Mouse (Mus musculus) small intestine, adult 2 months (tissue): ENCODE data around the gene Zfp36. TPM values are rescaled to one million over a fixed set of nuclear protein-coding genes. Genes with fewer than 3 reads are reported as not detected.

Source experiments
- H3K27ac ChIP-seq: fragments of 200-500 bp; 2 replicates; pipeline ENCODE4 v1.5.1; 2012; ENCODE audit warnings: low read depth, low read length, control low read depth, inconsistent platforms; ENCODE audit not compliant: insufficient read depth
- H3K27me3 ChIP-seq: fragments of 200-500 bp; 2 replicates; pipeline ENCODE4 v1.6.1; 2012; ENCODE audit warnings: mild to moderate bottlenecking, moderate library complexity, low read length, inconsistent platforms; ENCODE audit not compliant: control insufficient read depth, insufficient read depth
- H3K36me3 ChIP-seq: fragments of 200-500 bp; 2 replicates; pipeline ENCODE4 v1.6.1; 2012; ENCODE audit warnings: mild to moderate bottlenecking, low read length, control low read depth, inconsistent platforms; ENCODE audit not compliant: control insufficient read depth, insufficient read depth
- H3K4me1 ChIP-seq: fragments of 200-500 bp; 2 replicates; pipeline ENCODE4 v1.6.1; 2012; ENCODE audit warnings: low read length, inconsistent platforms, mixed read lengths; ENCODE audit not compliant: control insufficient read depth, insufficient read depth, insufficient read length
- H3K4me3 ChIP-seq: fragments of 200-500 bp; 2 replicates; pipeline ENCODE4 v1.5.1; 2012; ENCODE audit warnings: low read depth, mild to moderate bottlenecking, control low read depth, inconsistent platforms, low read length, moderate library complexity
- CTCF ChIP-seq: fragments of 200-500 bp; IDR thresholded peaks from 2 replicates; pipeline ENCODE4 v1.5.1; 2012; ENCODE audit warnings: low read depth, mild to moderate bottlenecking, control low read depth, inconsistent platforms, low read length, moderate library complexity, mixed read lengths; ENCODE audit not compliant: insufficient replicate concordance, insufficient read length; ENCODE audit errors: extremely low read depth
- POLR2A ChIP-seq: fragments of 200-500 bp; IDR thresholded peaks from 2 replicates; pipeline ENCODE4 v1.6.1; 2012; ENCODE audit warnings: low read depth, mild to moderate bottlenecking, control low read depth, inconsistent platforms, low read length, moderate library complexity
- WGBS: fragments of 180-500 bp; shearing (Covaris S2); methylation state at CpG from one replicate; pipeline ENCODE4 v1.1.7; 2018; 5-methylcytosine and 5-hydroxymethylcytosine counted together
- polyA plus RNA-seq: library from polyadenylated mRNA; depleted of rRNA; stranded (reverse); fragments of >200 nt; gene quantifications from 2 replicates; pipeline ENCODE4 v1.2.3, GENCODE M21; 2012

Gene Zfp36
- polyA plus RNA-seq, 1 experiment = 196 TPM

DNA sequence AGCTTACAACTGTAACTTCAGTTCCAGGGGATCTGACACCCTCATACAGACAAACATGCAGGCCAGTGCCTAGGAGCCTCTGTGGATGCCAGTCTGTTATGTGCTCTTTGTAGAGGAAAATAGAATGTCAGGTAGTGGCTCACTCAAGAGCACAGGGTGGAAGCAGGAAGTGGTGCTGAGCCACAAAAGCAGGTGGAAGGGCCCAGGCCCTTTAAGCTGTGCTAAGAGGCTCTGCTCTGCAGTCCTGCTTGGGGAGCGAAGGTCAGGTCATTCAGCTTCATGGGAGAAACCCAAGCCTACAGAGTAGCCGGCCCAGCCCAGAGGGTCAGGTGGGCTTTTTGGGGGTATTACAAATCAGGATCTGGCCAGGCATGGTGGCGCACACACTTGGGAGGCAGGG is 24.8 kb downstream of the Zfp36 start:
- Histone ChIP-seq H3K4me3 (no peak overlapping the region), H3K27ac (no peak overlapping the region), H3K36me3 (peaks cover 21% of the 10 kb centered on the region), H3K27me3 (no peaks in the 10 kb centered on the region), H3K4me1 (peaks cover 25% of the 10 kb centered on the region)
- WGBS = 71% methylated on average over 3 of the region's 3 CpGs
- TF ChIP-seq POLR2A = no peak
- TF ChIP-seq CTCF = no peak

DNA sequence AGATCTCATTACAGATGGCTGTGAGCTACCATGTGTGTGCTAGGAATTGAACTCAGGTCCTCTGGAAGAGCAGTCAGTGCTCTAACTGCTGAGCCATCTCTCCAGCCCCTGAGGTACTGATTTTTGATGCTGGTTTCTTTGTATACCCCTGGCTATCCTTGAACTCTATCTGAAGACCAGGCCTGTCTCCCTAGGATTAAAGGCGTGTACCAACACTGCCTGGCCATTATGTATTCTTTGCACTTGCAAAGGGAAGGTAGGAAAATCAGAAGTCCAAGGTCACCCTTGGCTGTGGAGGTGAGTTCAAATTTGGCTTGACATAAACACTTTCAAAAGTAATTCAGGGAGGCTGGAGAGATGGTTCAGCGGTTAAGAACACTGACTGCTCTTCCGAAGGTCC is 25.5 kb downstream of the Zfp36 start:
- Histone ChIP-seq H3K27me3 (no peaks in the 10 kb centered on the region), H3K36me3 (peaks cover 17% of the 10 kb centered on the region), H3K4me1 (peaks cover 24% of the 10 kb centered on the region), H3K27ac (no peak overlapping the region), H3K4me3 (no peak overlapping the region)
- WGBS = 96% methylated on average over 3 of the region's 3 CpGs
- TF ChIP-seq POLR2A (no peak), CTCF (no peak)

DNA sequence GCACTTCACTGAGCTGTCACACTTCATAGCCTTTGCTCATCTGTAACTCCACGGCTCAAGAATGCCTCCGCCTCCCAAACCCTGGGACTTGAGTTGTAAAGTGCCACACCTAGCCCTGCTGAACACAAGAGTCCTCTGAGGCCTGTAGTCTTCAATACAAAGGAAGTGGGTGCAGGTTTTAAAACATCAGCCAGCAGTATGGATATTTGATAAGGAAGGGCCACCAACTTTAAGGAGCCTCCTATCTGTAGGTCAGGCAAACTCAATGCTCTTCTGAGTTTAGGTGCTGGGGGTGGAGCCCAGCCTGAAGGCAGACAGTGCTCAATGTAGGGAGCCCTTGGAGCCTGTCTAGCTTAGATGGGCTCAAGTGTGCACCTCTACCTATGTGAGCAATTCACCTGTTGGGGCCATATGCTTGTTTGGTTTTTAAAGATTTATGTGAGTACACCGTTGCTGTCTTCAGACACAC is 25.9 kb downstream of the Zfp36 start:
- H3K27ac ChIP-seq = no peak overlapping the region

DNA sequence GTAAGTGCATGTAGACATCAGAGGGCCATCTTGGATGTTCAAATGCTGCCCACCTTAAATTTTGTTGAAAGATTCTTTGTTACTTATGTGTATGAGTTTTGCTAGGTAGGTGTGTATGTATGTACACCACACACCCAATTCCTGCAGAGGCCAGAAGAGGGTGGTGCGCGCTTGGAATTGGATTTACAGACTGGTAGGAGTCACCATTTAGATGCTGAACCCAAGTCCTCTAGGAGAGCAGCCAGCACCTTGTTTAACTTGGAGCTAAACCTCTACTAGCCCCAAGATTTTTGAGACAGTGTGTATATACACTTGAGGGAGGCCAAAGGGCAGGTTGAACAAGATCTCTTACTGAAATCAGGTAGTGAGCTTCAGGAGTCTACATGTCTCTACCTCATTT is 26.8 kb downstream of the Zfp36 start:
- Histone ChIP-seq H3K27ac (no peak overlapping the region), H3K4me1 (peaks cover 15% of the 10 kb centered on the region), H3K36me3 (peaks cover 17% of the 10 kb centered on the region), H3K4me3 (no peak overlapping the region), H3K27me3 (no peaks in the 10 kb centered on the region)
- TF ChIP-seq POLR2A (no peak), CTCF (no peak)
- WGBS = 79% methylated on average over 2 of the region's 2 CpGs

More for the DNA sequence above, 25.9 kb downstream of the Zfp36 start:
- H3K4me1 ChIP-seq = peaks cover 21% of the 10 kb centered on the region
- no peak overlapping the region for H3K4me3 ChIP-seq
- peaks cover 17% of the 10 kb centered on the region for H3K36me3 ChIP-seq
- TF ChIP-seq POLR2A (no peak), CTCF (no peak)
- H3K27me3 ChIP-seq = no peaks in the 10 kb centered on the region
- WGBS = 49% methylated on average over 3 of the region's 3 CpGs

DNA sequence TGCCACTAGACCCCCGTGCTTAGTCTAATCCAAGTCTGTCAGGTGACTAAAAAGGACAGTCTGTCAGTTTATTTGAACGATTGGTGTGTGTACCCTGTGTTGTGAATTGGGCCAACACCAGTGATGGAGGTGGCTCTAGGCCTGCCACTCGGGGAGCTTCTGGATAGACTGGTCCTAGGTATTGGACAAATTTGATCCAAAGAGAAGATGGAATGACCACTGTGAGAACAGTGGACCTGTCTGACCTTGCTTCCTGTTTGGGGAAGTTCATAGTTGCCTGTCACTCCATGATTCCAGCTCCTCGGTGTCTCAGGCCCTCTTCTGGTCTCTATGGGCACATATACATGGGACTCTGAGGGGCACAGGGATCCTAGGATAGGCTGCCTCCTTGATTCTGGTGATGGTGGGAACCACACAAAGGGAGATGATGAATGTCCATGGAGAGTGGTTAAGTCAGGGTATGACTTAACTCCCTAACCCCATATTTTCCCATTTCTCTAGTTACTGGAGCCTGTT is 28.3 kb downstream of the Zfp36 start:
- H3K4me1 ChIP-seq = peaks cover 7% of the 10 kb centered on the region; the same call in 1 of the 2 replicates
- TF ChIP-seq CTCF = no peak
- TF ChIP-seq POLR2A = no peak
- no peak overlapping the region for H3K27ac ChIP-seq
- peak overlapping the region; percentile 8; the same call in 1 of the 2 replicates for H3K4me3 ChIP-seq
- peaks cover 17% of the 10 kb centered on the region for H3K36me3 ChIP-seq
- WGBS = 11% methylated on average over 4 of the region's 4 CpGs
- H3K27me3 ChIP-seq = no peaks in the 10 kb centered on the region

DNA sequence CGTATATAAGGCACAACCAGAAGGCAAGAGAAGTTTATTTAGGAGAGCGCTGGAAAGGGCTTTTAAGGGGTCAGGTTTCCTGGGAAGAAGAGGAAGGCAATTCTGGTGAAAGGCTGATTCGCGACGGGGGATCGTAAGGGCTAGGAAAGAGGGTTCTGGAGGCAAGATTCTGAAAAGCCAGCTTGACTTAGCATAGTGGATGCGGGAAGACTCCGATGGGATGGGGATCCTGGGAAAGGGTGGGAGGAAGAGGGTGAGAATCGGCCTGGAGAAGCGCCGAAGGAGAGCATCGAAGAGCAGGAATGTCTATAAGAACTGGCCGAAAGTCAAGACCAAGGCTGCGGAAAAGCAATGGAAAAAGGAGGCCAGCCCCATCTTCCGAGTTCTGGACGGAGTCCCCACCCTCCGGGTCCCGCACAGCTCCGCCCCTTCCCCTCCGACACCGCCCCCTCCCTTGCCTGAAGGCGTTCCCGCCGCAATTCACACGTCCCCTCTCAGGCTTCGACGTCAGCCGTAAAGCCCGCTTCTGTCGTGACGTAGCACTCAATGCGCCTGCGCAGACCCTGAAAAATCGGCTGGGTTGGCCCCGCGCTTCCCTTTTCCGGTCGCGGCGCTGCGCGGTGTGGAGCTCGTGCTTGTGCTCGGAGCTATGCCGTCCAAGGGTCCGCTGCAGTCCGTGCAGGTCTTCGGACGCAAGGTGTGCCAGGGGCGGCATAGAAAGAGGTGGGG is 29.7 kb downstream of the Zfp36 start, which contains the start of gene Rps16:
TSS of gene Rps16 (plus strand) at position 498 of the 729 bp plus-strand sequence.
- H3K4me1 ChIP-seq = peaks cover 7% of the 10 kb centered on the region; the same call in 1 of the 2 replicates
- peak within 1 kb of the TSS; percentile 96 for H3K4me3 ChIP-seq
- H3K27ac ChIP-seq = peak within 1 kb of the TSS; percentile 83
- WGBS = 1% methylated on average over 50 of the region's 50 CpGs
- no peaks in the 10 kb centered on the region for H3K27me3 ChIP-seq
- TF ChIP-seq CTCF = no peak
- TF ChIP-seq POLR2A = no peak; the same call in 1 of the 2 replicates
- peaks cover 17% of the 10 kb centered on the region for H3K36me3 ChIP-seq

DNA sequence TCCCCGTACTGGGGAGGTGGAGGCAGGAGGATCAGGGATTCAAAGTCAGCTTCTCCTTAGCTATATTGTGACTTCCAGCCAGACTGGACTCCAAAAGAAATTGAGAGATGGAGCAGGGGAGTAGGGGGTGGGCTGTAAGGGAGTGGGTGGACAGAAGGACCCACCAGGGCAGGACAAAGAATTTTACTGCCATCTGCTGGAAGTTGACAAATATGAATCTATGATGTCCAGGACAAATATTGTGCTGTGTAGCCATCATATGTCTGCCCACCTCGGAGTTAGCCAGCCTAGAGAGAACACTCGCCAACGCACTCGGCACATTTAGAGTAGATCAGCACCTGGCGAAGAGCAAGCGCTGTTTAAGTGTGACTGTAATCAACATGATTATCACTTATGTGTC is 31.5 kb downstream of the Zfp36 start:
- Histone ChIP-seq H3K27ac (no peak overlapping the region), H3K36me3 (peaks cover 14% of the 10 kb centered on the region)

More for the DNA sequence above, 31.5 kb downstream of the Zfp36 start:
- WGBS = 80% methylated on average over 7 of the region's 7 CpGs
- Histone ChIP-seq H3K4me3 (no peak overlapping the region), H3K4me1 (peaks cover 3% of the 10 kb centered on the region; the same call in 1 of the 2 replicates), H3K27me3 (no peaks in the 10 kb centered on the region)
- TF ChIP-seq CTCF (no peak), POLR2A (no peak)
